Mouse (Mus musculus) megakaryocyte, embryonic 14.5 days (primary cell): Measurements from ENCODE around the gene Tha1.

Source experiments
- FLI1 ChIP-seq: IDR thresholded peaks from 2 replicates; pipeline ENCODE4 v1.6.1; 2012; ENCODE audit warnings: low read length, inconsistent platforms, mixed read lengths
- GATA1 ChIP-seq: IDR thresholded peaks from 3 replicates; pipeline ENCODE4 v1.6.1; 2012; ENCODE audit warnings: mixed read lengths, low read length, inconsistent platforms, borderline replicate concordance

DNA sequence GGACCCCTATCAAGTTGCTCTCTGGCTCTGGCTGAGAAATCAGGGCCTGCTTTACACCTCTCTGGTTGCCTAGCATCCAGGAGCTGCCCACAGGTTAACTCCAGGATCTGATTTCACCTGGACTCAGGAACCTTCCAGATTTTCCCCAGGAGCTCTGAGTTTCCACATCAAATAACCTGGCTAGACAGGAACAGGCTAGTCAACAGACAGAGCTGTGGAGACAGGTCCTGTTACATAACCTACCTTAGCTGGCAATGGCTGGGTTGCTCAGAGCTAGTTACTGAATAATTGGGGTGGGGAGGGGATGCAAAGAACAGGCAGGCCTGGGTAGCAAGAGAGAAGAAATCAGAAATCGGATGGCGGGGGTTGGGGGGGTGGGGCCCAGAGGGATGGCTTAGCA lies 28.3 kb downstream of the Tha1 start:
- no peak for TF ChIP-seq GATA1
- TF ChIP-seq FLI1: no peak
